Mouse (Mus musculus) liver, adult 2 months (tissue): Measurements from ENCODE around the gene Slc25a42.
"Not testable (repeated sequence)": the region's sequence is repeated elsewhere in the genome, so short reads cannot be mapped to it uniquely, and the experiment has no call there.

ENCODE experiments used
- CTCF ChIP-seq: fragments of 200-500 bp; IDR thresholded peaks from 2 replicates; pipeline ENCODE4 v1.5.1; 2011; ENCODE audit warnings: low read depth, low read length, control low read depth
- POLR2A ChIP-seq: fragments of 200-500 bp; IDR thresholded peaks from 2 replicates; pipeline ENCODE4 v1.6.1; 2011; ENCODE audit warnings: low read length, control low read depth; ENCODE audit not compliant: insufficient read depth; ENCODE audit errors: extremely low read depth

DNA sequence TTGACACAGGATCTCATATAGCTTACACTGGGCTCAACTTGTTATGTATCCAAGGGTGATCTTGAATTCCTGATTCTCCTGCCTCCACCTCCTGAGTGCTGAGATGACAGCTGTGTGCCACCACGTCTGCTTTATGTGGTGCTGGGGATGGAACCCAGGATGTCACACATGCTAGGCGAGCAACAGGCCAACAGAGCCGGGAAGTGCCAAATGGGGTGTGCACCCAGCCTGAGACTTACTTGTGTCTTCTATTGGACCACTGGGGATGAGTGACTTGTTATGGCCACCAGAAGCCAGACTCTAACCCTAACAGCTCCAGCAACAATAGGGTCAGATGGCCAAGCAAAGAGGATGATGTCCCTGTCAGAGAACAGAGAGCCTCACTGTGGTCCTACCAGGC is 4.1 kb upstream of the Slc25a42 start:
- TF ChIP-seq CTCF, POLR2A: not testable (repeated sequence)
